Mouse (Mus musculus): ENCODE results near the gene Tmem156. TPM values are rescaled to one million over a fixed set of nuclear protein-coding genes. Genes with fewer than 3 reads are reported as not detected.

Gene Tmem156
- polyA plus RNA-seq, 1 experiment from 2014 or later, result 0.16 TPM

DNA sequence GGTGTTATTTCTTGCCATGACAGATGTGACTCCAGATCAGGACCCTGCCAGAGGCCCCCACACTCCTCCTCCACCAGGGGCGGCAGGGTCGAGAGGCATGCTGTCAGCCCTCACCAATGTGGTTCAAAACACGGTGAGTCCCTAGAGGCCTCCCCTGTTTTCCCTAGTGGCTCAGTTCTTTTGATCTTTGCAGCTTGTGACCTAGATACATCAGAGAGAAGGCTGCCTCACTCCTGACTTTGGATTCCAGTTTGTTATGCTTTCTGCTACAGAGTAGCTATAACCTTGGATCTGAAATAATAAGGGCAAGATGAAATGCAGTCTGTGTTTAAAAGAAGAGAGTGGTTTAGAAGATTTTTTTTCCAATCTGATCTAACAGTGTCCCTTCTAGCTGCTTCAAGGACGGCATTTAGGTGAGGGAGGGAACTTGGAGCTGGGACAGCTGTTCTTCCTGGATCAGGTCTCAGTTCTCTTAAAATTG is 85.9 kb downstream of the Tmem156 start:
- peaks cover 21% of the 10 kb centered on the region for H3K4me1 ChIP-seq
- no peak overlapping the region for H3K4me3 ChIP-seq
- WGBS, result 45% methylated on average over 4 of the region's 4 CpGs
- peaks cover 6% of the 10 kb centered on the region; the same call in 1 of the 2 replicates for H3K9me3 ChIP-seq
- peaks cover 20% of the 10 kb centered on the region for H3K36me3 ChIP-seq (replicated peaks)
- DNase-seq (ENCODE audit: low spot score), result no peak
- no peak overlapping the region; the same call in 1 of the 2 replicates for H3K27ac ChIP-seq (replicated peaks)
- no peaks in the 10 kb centered on the region for H3K27me3 ChIP-seq (replicated peaks; ENCODE audit: low read depth, poor library complexity, severe bottlenecking)

DNA sequence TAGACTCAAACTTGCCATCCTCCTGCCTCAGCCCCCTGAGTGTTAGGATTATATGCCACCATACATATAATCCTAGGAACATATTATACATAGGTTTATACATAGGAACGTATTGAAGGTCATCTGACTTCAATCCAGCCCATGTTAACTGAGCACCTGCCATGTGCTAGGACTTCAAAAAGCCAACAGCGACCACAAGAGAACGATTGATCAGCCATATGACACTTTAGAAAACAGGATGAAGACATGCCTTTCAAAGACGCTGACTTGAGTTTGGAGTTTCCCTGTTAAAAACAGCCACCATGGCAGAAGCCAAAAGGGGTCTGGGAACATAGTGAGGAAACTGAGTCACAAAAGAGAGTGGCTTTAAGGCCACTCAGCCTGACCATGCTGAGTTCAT is 86.7 kb downstream of the Tmem156 start:
- Histone ChIP-seq H3K27me3 (replicated peaks; ENCODE audit: low read depth, poor library complexity, severe bottlenecking) (no peaks in the 10 kb centered on the region), H3K36me3 (replicated peaks) (peaks cover 12% of the 10 kb centered on the region), H3K9me3 (peaks cover 3% of the 10 kb centered on the region; the same call in 1 of the 2 replicates), H3K4me3 (no peak overlapping the region), H3K4me1 (peaks cover 21% of the 10 kb centered on the region), H3K27ac (replicated peaks) (no peak overlapping the region)
- 89% methylated on average over 4 of the region's 4 CpGs for WGBS
- DNase-seq (ENCODE audit: low spot score), result no peak

Other genes starting within 250 kb of the Tmem156 start
- 0.31 and 0.35 TPM in 2 replicates for gene Tlr1, start 158.6 kb downstream of the Tmem156 start, polyA plus RNA-seq (2016; fragmentation: Nextera tagmentation; extraction: Ambion mirVana)
- gene Tlr6, start 132.0 kb downstream of the Tmem156 start, polyA plus RNA-seq (2016; fragmentation: Nextera tagmentation; extraction: Ambion mirVana), result 0.19 and 0.30 TPM in 2 replicates
- gene Fam114a1, start 122.1 kb downstream of the Tmem156 start, polyA plus RNA-seq (2016; fragmentation: Nextera tagmentation; extraction: Ambion mirVana), result 14.5 and 15.0 TPM in 2 replicates
- 10.4 and 13.0 TPM in 2 replicates for gene Klhl5, start 15.4 kb upstream of the Tmem156 start, polyA plus RNA-seq (2016; fragmentation: Nextera tagmentation; extraction: Ambion mirVana)
- 11.1 and 12.1 TPM in 2 replicates for gene Wdr19, start 107.6 kb upstream of the Tmem156 start, polyA plus RNA-seq (2016; fragmentation: Nextera tagmentation; extraction: Ambion mirVana)
- gene Rfc1, start 243.5 kb upstream of the Tmem156 start, polyA plus RNA-seq (2016; fragmentation: Nextera tagmentation; extraction: Ambion mirVana), result 103 and 108 TPM in 2 replicates

Measured in embryonic facial prominence, embryonic 10.5 days (tissue).